Mouse (Mus musculus): ENCODE data around the gene Galntl6. TPM values are rescaled to one million over a fixed set of nuclear protein-coding genes. Genes with fewer than 3 reads are reported as not detected.

Gene Galntl6
- 0.18 and 0.20 TPM in 2 replicates for polyA plus RNA-seq (2015; fragmentation: Nextera tagmentation; extraction: Ambion mirVana)

- no peak within 1 kb of the TSS for H3K9ac ChIP-seq (ENCODE audit: low read depth, low read length)
- H3K27ac ChIP-seq (ENCODE audit: low read depth, low read length) = no peak within 1 kb of the TSS
- H3K4me3 ChIP-seq (ENCODE audit: low read depth, low read length) = peak within 1 kb of the TSS; percentile 41
- no peaks in the 10 kb centered on the region for H3K4me1 ChIP-seq (replicated peaks; ENCODE audit: control insufficient read depth, insufficient read depth, low read length)
- WGBS = under 1% methylated on average over 37 of the region's 37 CpGs
- no peak for TF ChIP-seq CTCF (IDR thresholded peaks at IDR 0.05; ENCODE audit: low read depth)
- no peaks in the 10 kb centered on the region for H3K36me3 ChIP-seq (ENCODE audit: control insufficient read depth, insufficient read depth)
- no peak; the same call in 1 of the 2 replicates for ATAC-seq
- no peaks in the 10 kb centered on the region for H3K9me3 ChIP-seq (ENCODE audit: control insufficient read depth)
- H3K4me2 ChIP-seq (replicated peaks; ENCODE audit: low read depth) = peak within 1 kb of the TSS; percentile 81
- H3K27me3 ChIP-seq (replicated peaks; ENCODE audit: control insufficient read depth, insufficient read depth, low read length) = peaks cover 10% of the 10 kb centered on the region; the same call in 1 of the 2 replicates
These were observed at the start of gene Galntl6 for GRCm38 (mm10) chr8:58912196-58912839. TSS of gene Galntl6 (minus strand) at chr8:58912640.

GRCm38 (mm10) chr8:58957195-58957739, 44.8 kb upstream of the Galntl6 start:
- no peaks in the 10 kb centered on the region for H3K36me3 ChIP-seq (ENCODE audit: control insufficient read depth, insufficient read depth)
- H3K4me2 ChIP-seq (replicated peaks; ENCODE audit: low read depth) = no peak overlapping the region
- H3K27ac ChIP-seq (ENCODE audit: low read depth, low read length) = no peak overlapping the region
- H3K4me3 ChIP-seq (ENCODE audit: low read depth, low read length) = no peak overlapping the region
- no peaks in the 10 kb centered on the region for H3K9me3 ChIP-seq (ENCODE audit: control insufficient read depth)
- ATAC-seq = no peak
- H3K4me1 ChIP-seq (replicated peaks; ENCODE audit: control insufficient read depth, insufficient read depth, low read length) = no peaks in the 10 kb centered on the region
- 86% methylated on average over 5 of the region's 5 CpGs for WGBS
- no peak overlapping the region for H3K9ac ChIP-seq (ENCODE audit: low read depth, low read length)
- H3K27me3 ChIP-seq (replicated peaks; ENCODE audit: control insufficient read depth, insufficient read depth, low read length) = no peaks in the 10 kb centered on the region
- TF ChIP-seq CTCF (IDR thresholded peaks at IDR 0.05; ENCODE audit: low read depth) = no peak

GRCm38 (mm10) chr8:58943773-58944172, 31.3 kb upstream of the Galntl6 start:
- Histone ChIP-seq H3K27ac (ENCODE audit: low read depth, low read length) (no peak overlapping the region), H3K9ac (ENCODE audit: low read depth, low read length) (no peak overlapping the region), H3K4me3 (ENCODE audit: low read depth, low read length) (no peak overlapping the region), H3K4me2 (replicated peaks; ENCODE audit: low read depth) (no peak overlapping the region), H3K4me1 (replicated peaks; ENCODE audit: control insufficient read depth, insufficient read depth, low read length) (no peaks in the 10 kb centered on the region), H3K9me3 (ENCODE audit: control insufficient read depth) (no peaks in the 10 kb centered on the region), H3K27me3 (replicated peaks; ENCODE audit: control insufficient read depth, insufficient read depth, low read length) (no peaks in the 10 kb centered on the region), H3K36me3 (ENCODE audit: control insufficient read depth, insufficient read depth) (no peaks in the 10 kb centered on the region)
- no peak for ATAC-seq
- 87% methylated on average over 4 of the region's 4 CpGs for WGBS
- TF ChIP-seq CTCF (IDR thresholded peaks at IDR 0.05; ENCODE audit: low read depth) = no peak

- no peak for ATAC-seq
- no peak for TF ChIP-seq CTCF (IDR thresholded peaks at IDR 0.05; ENCODE audit: low read depth)
- H3K9me3 ChIP-seq (ENCODE audit: control insufficient read depth) = no peaks in the 10 kb centered on the region
- H3K4me3 ChIP-seq (ENCODE audit: low read depth, low read length) = no peak overlapping the region
- no peak overlapping the region for H3K9ac ChIP-seq (ENCODE audit: low read depth, low read length)
- H3K4me2 ChIP-seq (replicated peaks; ENCODE audit: low read depth) = no peak overlapping the region
- no peak overlapping the region for H3K27ac ChIP-seq (ENCODE audit: low read depth, low read length)
- WGBS = 67% methylated on average over 1 of the region's 1 CpGs
- no peaks in the 10 kb centered on the region for H3K36me3 ChIP-seq (ENCODE audit: control insufficient read depth, insufficient read depth)
- H3K4me1 ChIP-seq (replicated peaks; ENCODE audit: control insufficient read depth, insufficient read depth, low read length) = no peaks in the 10 kb centered on the region
- H3K27me3 ChIP-seq (replicated peaks; ENCODE audit: control insufficient read depth, insufficient read depth, low read length) = no peaks in the 10 kb centered on the region
These were observed 18.6 kb upstream of the Galntl6 start for GRCm38 (mm10) chr8:58931066-58931465.

GRCm38 (mm10) chr8:58915142-58915541, 2.7 kb upstream of the Galntl6 start:
- WGBS = 32% methylated on average over 2 of the region's 2 CpGs
- Histone ChIP-seq H3K4me1 (replicated peaks; ENCODE audit: control insufficient read depth, insufficient read depth, low read length) (no peaks in the 10 kb centered on the region), H3K36me3 (ENCODE audit: control insufficient read depth, insufficient read depth) (no peaks in the 10 kb centered on the region), H3K4me2 (replicated peaks; ENCODE audit: low read depth) (no peak overlapping the region), H3K4me3 (ENCODE audit: low read depth, low read length) (no peak overlapping the region), H3K27me3 (replicated peaks; ENCODE audit: control insufficient read depth, insufficient read depth, low read length) (peaks cover 10% of the 10 kb centered on the region; the same call in 1 of the 2 replicates), H3K9ac (ENCODE audit: low read depth, low read length) (no peak overlapping the region), H3K27ac (ENCODE audit: low read depth, low read length) (no peak overlapping the region), H3K9me3 (ENCODE audit: control insufficient read depth) (no peaks in the 10 kb centered on the region)
- ATAC-seq = no peak
- TF ChIP-seq CTCF (IDR thresholded peaks at IDR 0.05; ENCODE audit: low read depth) = no peak

- Histone ChIP-seq H3K27ac (ENCODE audit: low read depth, low read length) (no peak overlapping the region), H3K4me3 (ENCODE audit: low read depth, low read length) (no peak overlapping the region), H3K4me1 (replicated peaks; ENCODE audit: control insufficient read depth, insufficient read depth, low read length) (no peaks in the 10 kb centered on the region), H3K27me3 (replicated peaks; ENCODE audit: control insufficient read depth, insufficient read depth, low read length) (peaks cover 10% of the 10 kb centered on the region; the same call in 1 of the 2 replicates), H3K4me2 (replicated peaks; ENCODE audit: low read depth) (no peak overlapping the region; the same call in 1 of the 2 replicates), H3K9ac (ENCODE audit: low read depth, low read length) (no peak overlapping the region), H3K9me3 (ENCODE audit: control insufficient read depth) (no peaks in the 10 kb centered on the region), H3K36me3 (ENCODE audit: control insufficient read depth, insufficient read depth) (no peaks in the 10 kb centered on the region)
- no peak for ATAC-seq
- WGBS = 62% methylated on average over 3 of the region's 3 CpGs
- no peak for TF ChIP-seq CTCF (IDR thresholded peaks at IDR 0.05; ENCODE audit: low read depth)
These were observed 1.2 kb upstream of the Galntl6 start for GRCm38 (mm10) chr8:58913640-58913968.
